Mouse (Mus musculus) lung, adult 18-20 months (tissue): ENCODE results near the gene Dnah17.

Source experiments
- DNase-seq, 2 experiments: peaks; one replicate each; pipeline ENCODE4 v3.0.0; 2022; ENCODE audit warnings: mixed read lengths in 2 of 2

Dnah17 gene

DNA sequence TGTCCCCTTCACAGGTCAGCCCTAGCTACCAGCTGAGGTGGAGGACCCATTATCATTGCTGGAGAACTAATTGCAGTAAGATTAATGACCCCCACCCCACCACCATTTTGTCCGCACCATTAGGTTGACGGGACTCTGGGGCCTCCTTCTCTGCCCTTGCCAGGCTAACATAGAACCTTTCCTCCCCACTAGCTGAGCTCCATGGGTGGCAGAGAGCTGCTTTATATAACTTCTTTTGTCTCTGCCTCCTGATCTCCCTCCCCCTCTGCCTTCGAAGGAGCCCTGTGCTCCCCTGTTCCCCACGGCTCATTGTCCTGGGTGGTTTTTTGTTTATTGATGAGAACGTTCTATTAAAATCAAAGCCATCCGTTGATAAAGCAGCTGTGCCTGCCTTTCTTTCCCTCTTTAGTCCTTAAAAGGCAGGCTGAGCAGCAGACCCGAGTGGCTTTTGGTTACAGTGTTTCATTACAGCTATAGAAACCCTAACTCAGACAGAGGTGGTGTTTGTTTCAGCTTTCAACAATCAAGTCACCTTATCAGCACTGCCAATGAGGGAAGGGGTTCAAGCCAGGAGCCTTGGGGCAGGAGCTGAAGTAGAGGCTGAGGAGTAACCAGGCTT is 12.2 kb upstream of the Dnah17 start:
- no peak for DNase-seq

- no peak for DNase-seq
Measured at GRCm38 (mm10) chr11:118140771-118141565, 10.5 kb upstream of the Dnah17 start.

GRCm38 (mm10) chr11:118138347-118138746 is 7.9 kb upstream of the Dnah17 start:
- no peak for DNase-seq

DNA sequence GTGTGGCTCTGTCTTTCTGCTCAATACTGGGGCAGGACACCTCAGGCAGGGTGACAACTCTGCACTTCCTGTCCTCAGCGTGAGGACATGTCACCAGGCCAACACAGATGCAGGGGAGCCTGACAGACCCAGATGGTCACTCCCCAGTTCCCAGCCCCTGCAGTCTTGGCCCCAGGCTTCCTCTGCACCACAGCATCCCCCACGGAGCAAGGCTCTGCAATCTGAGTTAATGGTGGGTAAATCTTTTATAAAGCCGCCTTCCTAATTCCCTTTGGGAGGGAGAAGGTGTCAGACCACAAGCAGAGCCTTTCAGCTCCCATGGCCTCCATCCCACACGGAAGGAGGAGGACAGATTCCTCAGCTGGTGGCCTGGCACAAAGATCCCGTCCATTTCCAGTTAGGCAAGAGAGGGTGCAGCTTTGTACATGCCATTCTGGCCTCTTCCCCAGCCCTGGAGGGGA is 5.8 kb upstream of the Dnah17 start:
- no peak for DNase-seq

DNA sequence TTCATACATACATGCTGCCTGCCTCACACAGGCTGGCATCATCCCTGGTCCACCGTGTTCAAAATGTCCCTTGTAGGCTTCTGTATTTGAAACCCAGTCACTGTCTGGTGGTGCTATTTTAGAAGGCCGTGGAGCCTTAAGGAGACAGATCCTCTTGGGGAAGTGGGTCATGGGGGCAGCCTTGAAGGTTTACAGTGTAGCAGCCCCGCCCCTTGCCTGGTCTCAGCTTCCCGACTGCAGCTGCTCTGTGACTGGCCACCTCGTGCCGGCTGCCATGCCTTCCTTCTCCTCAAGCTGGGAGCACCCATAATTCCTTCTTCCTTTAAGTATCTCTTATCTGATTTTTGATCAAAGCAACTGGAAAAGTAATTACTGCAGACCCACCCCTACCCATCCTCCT is 4.8 kb upstream of the Dnah17 start:
- no peak for DNase-seq

DNA sequence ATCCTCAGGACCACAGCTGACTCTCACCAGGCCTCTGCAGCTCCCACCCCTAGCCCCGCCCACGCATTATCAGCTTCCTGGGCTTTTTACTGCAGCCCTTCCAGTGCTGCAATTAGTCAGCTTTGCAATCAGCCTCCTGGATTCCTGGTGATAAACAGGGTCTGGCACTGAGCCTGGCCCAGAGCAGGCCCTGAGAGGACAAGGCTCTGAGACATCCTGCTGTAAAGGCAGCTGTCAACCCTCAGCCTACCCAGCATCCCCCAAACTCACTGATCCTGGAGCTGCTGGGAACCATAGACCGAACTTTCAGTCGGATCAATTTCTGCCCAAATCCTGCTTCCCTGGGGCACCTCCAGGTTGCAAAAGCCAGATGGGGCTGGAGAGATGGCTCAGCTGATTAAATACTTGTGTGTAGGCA is 3.3 kb upstream of the Dnah17 start:
- no peak for DNase-seq

DNA sequence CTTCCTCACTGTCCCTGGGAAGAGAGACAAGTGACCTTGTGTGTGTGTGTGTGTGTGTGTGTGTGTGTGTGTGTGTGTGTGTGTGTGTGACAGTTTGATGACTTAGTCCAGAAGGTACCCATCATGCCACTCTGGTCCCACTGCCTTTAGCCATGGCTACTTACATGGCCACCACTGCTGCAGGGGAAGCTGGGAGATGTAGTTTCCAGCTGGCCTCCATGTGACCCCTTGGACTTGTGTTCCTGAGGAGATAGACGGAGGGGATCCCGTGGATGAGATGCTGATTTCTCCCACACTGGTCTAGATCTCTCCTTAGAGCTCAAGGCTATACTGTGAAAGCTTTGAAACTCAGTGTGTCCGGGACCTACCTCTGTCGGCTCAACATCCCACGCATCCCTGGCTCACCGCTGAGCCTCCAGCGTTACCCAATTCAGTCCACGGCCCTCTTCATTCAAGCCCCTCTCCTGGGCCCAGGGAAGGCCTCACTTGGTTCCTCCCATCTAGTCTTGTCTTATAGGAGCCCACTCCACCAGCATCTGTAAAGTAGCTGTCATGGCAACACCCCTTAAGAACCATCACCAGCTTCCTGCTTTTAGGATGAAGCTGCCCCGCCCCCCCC is 2.8 kb upstream of the Dnah17 start:
- no peak for DNase-seq

DNA sequence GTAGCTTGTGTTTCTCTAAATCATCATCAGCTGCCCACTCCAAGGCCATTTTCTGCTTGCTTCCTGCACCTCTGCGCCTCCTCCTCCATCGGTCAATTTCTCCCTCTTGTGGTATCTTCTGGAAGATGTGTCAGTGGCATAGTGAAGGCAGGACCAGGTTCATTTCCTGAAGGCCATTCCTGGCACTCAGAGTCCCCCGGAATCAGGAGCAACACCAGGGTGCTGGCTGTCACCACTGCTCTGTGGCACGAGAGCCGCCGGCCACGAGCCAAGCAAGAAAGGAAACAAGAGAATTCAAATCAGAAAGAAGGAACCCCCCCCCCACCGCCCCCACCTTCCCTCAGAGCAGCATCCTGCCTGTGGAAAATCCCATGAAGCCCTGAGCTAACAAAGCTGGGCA is 1.7 kb upstream of the Dnah17 start:
- DNase-seq = peak in 1 of 2 experiments; percentile 24

GRCm38 (mm10) chr11:118129812-118130211 is 622 bp downstream of the Dnah17 start:
- no peak for DNase-seq

DNA sequence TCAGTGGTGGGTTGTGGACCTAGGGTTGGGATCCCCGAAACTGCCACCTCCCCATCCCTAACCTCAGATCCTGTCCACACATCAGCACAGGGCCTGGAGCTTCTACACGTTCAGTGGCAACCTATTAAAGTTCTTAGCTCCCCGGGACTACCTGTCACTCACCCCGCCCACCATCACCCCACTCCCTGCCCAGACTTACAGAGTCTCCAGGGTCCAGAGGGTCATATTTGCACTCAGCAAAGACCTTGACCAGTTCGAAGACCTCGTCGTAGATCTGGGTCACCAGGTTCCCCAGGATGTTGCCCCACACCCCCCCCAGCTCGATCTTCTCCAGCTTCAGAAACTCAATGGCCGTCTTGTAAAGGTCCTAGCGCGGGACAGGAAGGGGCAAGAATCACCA is 8.8 kb downstream of the Dnah17 start:
- DNase-seq = no peak

DNA sequence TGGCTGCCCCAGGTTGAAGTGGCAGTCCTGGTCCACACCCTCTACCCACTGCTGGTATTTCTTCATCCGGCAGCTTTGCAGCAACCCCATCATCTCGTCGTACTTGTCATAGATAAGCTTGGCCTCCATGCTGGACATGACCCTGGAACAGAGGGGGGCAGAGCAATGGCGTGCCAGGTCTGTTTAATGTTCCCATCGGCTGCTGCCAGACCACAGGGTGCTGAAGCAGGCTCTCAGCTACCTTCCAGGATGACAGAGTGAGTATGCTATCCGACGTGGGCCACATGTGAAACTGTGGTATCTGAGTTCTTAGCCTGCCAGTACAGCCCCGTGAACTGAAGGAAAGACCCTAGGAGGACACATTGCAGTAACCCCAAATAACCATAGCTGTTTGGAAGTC is 11.7 kb downstream of the Dnah17 start:
- DNase-seq = no peak

GRCm38 (mm10) chr11:118114581-118115110 is 15.8 kb downstream of the Dnah17 start:
- DNase-seq = no peak

- DNase-seq = no peak
Measured at GRCm38 (mm10) chr11:118113516-118114205, 16.8 kb downstream of the Dnah17 start.

DNA sequence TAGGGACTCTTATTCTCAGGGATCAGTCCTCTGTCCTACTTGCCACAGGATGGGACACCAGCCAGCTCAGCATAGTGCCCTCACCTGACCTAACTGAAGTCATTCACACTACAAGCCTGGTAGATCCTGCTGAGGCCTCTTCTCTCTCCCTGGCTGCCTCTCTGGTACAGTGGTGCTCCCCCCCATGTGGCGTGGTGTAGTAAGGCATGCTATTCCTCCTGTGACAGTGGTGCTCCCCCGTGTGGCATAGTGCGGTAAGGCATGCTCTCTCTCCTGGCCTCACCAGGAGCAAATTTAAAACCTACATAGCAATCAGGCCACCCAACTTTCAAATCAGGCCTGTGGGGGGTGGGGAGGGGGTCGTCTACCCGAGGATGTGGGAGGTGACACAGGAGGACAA is 26.4 kb downstream of the Dnah17 start:
- peak; percentile 76 to 78 for DNase-seq

DNA sequence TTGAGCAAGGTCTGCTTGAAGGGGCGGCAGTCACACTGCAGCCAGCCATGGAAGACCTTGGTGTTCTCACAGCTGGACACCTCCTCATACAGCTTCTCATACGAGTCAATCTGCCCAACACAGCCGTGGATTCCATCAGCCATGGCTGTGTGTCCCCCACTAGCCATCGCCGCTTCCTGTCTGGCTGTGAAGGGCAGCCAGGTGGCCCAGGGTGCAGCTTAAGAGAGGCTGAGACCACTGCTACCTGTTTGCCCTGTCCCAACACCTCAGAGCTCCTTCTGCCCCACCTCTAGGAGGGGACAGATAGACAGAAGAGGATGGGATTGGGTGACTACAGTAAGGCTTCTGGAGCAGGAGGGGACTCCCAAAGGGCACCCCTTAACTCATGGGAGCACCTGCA is 27.1 kb downstream of the Dnah17 start:
- no peak for DNase-seq

- DNase-seq = peak; percentile 83 to 88
Measured at GRCm38 (mm10) chr11:118102838-118103237, 27.6 kb downstream of the Dnah17 start.

DNA sequence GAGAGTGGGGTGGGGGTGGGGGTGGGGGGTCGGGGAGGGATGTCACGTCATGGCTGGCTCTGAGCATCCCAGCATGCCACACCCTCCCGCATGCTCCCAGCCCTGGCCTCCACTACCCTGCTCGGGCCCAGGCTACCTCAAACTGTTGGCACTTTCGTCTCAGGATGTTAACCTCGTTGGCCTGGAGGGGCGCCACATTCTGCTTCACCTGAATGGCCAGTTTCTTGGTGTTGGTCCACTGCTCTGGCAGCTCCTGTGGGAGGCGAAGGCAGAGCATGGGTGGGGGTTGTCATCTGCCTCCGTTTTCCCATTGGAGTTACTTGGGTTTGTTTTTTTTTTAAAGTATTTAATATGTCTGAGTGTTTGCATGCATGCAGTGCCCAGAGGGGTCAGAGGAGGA is 29.3 kb downstream of the Dnah17 start:
- DNase-seq = no peak

GRCm38 (mm10) chr11:118096736-118097135 is 33.7 kb downstream of the Dnah17 start:
- no peak for DNase-seq

GRCm38 (mm10) chr11:118095004-118095403 is 35.4 kb downstream of the Dnah17 start:
- DNase-seq = no peak

GRCm38 (mm10) chr11:118091002-118091670 is 39.3 kb downstream of the Dnah17 start:
- DNase-seq = no peak

DNA sequence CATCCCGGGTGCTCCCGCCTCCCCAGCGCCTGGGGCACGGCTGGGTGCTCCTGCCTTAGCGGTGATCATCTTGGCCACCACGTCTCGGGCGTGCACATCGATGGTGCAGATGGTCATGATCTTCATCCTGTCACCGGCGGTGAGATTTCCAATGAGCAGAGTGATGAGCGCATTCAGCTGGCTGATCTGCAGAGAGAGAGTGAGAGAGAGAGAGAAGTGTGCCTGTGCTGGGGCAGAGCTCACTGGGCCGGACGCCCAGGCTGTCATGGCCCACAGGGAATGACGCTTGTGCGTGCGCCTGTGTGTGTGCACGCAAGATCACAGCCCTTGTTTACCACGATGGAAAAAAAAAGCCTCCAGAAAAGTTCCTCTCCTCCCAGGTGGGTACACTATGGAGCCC is 41.5 kb downstream of the Dnah17 start:
- DNase-seq = no peak

DNA sequence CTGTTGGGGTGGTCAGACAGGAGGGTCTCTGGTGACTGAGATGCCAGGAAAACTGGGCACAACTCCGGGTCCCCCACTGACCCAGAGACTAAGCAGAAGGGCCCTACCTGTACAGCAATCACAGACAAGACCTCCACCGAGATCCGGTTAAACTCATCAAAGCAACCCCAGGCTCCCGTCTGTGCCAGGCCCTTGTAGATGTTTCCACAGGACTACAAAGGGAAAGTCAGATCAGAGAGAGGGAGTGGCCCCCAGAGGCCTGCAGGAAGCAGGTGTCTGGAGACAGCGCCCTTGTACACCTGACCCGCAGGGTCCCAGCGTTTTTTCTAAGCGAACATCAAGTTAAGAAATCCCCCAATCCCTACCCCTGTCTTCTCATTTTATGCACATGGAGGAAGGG is 44.5 kb downstream of the Dnah17 start:
- no peak for DNase-seq

DNA sequence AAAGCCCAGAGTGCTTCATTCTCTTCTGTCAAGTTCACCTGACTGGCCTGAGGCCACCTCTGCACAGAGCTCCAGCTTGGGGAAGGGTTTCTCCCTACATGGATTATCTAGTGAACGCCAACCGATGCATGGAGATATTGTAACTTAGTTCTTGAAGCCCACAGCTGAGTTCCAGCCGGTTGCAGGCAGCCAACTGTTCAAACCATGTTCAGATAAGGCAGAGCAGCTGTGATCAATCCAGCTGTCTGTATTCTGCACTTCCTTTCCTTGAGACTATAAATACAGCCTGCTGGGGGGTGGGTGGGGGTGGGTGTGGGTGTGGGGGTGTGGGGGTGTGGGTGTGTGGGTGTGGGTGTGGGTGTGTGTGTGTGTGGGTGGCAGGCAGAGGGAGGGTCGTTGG is 45.3 kb downstream of the Dnah17 start:
- no peak for DNase-seq
